Mouse (Mus musculus) urinary bladder, postnatal 10 days (tissue): ENCODE measurements around the gene Dnase1.
"Not testable (repeated sequence)": the region's sequence is repeated elsewhere in the genome, so short reads cannot be mapped to it uniquely, and the experiment has no call there.

ENCODE experiments used
- DNase-seq: peaks from one replicate; pipeline ENCODE4 v3.0.0; 2022; ENCODE audit warnings: low spot score

The Dnase1 gene

GRCm38 (mm10) chr16:4036807-4037206, at the start of gene Dnase1:
Gene Dnase1 (plus strand): TSS chr16:4036942.
- no peak for DNase-seq

GRCm38 (mm10) chr16:3988410-3988809, 48.3 kb upstream of the Dnase1 start:
- no peak for DNase-seq

GRCm38 (mm10) chr16:4003489-4004398, 33.0 kb upstream of the Dnase1 start, which contains the start of gene Slx4:
Gene Slx4 (minus strand): TSS chr16:4003770.
- peak; percentile 77 for DNase-seq

GRCm38 (mm10) chr16:4012882-4013570, 23.7 kb upstream of the Dnase1 start:
- DNase-seq: no peak

- no peak for DNase-seq
These were observed 22.6 kb upstream of the Dnase1 start for GRCm38 (mm10) chr16:4014040-4014668.

- DNase-seq: not testable (repeated sequence)
These were observed 20.0 kb upstream of the Dnase1 start for GRCm38 (mm10) chr16:4016786-4017185.

GRCm38 (mm10) chr16:4017466-4017865, 19.3 kb upstream of the Dnase1 start:
- DNase-seq: not testable (repeated sequence)

- DNase-seq: no peak
These were observed 15.5 kb upstream of the Dnase1 start for GRCm38 (mm10) chr16:4021241-4021640.

- DNase-seq: no peak
These were observed 14.0 kb upstream of the Dnase1 start for GRCm38 (mm10) chr16:4022719-4023118.

GRCm38 (mm10) chr16:4026672-4027071, 10.1 kb upstream of the Dnase1 start:
- no peak for DNase-seq

- DNase-seq: no peak
These were observed 9.5 kb upstream of the Dnase1 start for GRCm38 (mm10) chr16:4027211-4027610.

GRCm38 (mm10) chr16:4029371-4029841, 7.3 kb upstream of the Dnase1 start:
- DNase-seq: no peak

GRCm38 (mm10) chr16:4030501-4030900, 6.2 kb upstream of the Dnase1 start:
- no peak for DNase-seq

GRCm38 (mm10) chr16:4031441-4032274, 5.1 kb upstream of the Dnase1 start:
- no peak for DNase-seq

GRCm38 (mm10) chr16:4032341-4032748, 4.4 kb upstream of the Dnase1 start:
- no peak for DNase-seq

- no peak for DNase-seq
These were observed 2.8 kb upstream of the Dnase1 start for GRCm38 (mm10) chr16:4033971-4034370.

GRCm38 (mm10) chr16:4034476-4034875, 2.3 kb upstream of the Dnase1 start:
- DNase-seq: no peak

- DNase-seq: no peak
These were observed 1.2 kb upstream of the Dnase1 start for GRCm38 (mm10) chr16:4035575-4035974.

GRCm38 (mm10) chr16:4037690-4038089, 948 bp downstream of the Dnase1 start:
- no peak for DNase-seq

GRCm38 (mm10) chr16:4040206-4040605, 3.5 kb downstream of the Dnase1 start:
- DNase-seq: no peak

GRCm38 (mm10) chr16:4041646-4042045, 4.9 kb downstream of the Dnase1 start:
- no peak for DNase-seq

- no peak for DNase-seq
These were observed 7.4 kb downstream of the Dnase1 start for GRCm38 (mm10) chr16:4044093-4044492.
